Mouse (Mus musculus): ENCODE data around the gene Olfr1356. TPM values are rescaled to one million over a fixed set of nuclear protein-coding genes. Genes with fewer than 3 reads are reported as not detected.
"Not testable (repeated sequence)": the region's sequence is repeated elsewhere in the genome, so short reads cannot be mapped to it uniquely, and the experiment has no call there.

Olfr1356 gene
- not detected for total RNA-seq (2021)
- long read RNA-seq, experiment 1 = 0 reads
- long read RNA-seq, experiment 2 = 0 reads

DNA sequence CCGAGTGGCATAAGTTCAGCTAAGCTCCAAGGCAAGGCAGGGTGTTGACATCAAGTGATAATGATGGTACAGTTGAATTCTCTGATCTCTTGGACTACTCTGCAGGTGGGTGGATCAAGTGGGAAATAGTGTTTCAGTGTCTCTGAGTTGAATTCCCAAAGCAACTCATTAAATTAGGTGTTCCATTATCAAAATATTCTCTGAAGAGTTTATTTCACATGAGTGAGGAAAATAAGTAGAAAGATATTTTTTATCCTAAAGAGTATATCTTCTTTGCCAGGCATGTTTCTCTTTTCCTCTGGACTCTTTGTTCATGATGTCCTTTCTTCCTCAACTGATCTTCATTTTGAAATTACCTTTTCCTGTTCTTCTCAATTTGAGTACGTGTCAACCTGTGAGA lies at the start of gene Olfr1356:
Olfr1356 (minus strand) TSS at position 101 of the 400 bp plus-strand sequence.
- no peak for DNase-seq

DNA sequence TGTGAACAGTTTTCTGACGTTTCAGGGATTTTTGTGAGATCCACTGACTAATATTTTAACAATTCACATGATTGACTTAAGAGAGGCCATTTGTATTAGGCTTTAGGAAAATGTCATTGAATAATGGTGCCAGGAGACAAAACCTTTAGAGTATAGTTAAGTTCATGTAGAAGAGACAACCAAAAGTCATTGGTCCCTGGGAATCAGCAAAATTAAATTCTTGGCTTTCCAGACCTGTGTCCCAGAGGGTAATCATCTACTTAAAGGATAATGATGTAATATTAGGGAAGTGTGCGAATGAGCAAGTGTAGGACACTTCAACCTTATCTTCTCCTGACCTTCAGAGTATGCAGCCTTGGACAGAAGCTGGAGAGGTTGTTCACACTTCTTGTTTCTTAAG lies 23.3 kb upstream of the Olfr1356 start, which contains the start of gene Olfr1355:
Olfr1355 (plus strand) TSS at position 301 of the 400 bp plus-strand sequence.
- DNase-seq = no peak

DNA sequence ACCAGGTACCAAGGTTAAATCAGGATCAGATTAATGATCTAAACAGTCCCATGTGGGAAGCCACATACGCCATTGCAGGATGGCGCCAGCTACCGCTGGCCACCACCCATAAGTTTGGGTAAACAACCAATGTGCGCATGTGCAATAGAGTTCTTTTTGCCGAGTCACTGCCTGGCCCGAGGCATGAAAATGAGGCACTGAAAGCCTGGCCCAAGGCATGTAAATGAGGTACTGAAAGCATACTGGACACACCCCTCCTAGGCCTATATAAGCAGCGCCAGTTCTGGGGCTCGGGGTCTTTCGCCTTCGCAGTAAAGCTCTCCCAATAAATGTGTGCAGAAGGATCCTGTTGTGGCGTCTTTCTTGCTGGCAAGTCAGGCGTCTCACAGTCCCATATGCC lies 11.5 kb downstream of the Olfr1356 start:
- not testable (repeated sequence) for DNase-seq

DNA sequence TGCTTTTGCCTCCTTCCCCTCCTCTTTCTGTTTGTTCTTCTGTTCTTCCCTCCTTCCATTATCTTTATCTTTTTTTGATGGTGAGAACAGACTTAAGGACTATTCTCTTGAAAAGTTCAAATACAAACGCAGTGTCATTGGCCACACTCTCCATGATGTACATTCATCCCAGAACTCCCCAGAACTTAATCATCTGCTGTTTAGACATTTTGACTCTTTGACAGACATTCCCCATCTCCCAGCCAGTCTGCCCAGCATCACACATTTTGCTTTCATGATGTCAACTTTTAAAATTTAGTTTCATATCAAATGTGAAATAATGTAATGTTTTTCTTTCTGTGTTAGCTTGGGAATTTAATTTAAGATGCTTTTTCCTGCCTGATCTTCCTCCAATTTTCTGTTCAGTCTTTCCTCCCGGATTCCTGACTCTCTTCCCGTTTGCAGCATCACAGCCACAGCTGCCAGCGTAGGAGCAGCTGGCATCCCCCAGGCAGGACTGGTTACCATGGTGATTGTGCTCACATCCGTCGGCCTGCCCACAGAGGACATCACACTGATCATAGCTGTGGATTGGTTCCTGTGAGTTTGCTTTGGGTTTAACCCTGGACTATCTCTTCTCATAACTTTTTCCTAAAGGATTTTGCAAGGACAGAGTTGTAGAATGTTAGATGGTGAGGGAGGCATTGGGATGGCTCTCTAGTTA lies 39.5 kb downstream of the Olfr1356 start:
- DNase-seq = no peak

- no peak for DNase-seq
Measured at GRCm38 (mm10) chr10:78801449-78801848, 50.5 kb downstream of the Olfr1356 start.

Other genes starting within 250 kb of the Olfr1356 start
- gene Olfr1357, start 234.1 kb downstream of the Olfr1356 start, total RNA-seq (2021) = not detected
- gene Casp14, start 133.9 kb downstream of the Olfr1356 start, total RNA-seq (2021) = not detected
- gene Ccdc105, start 99.1 kb downstream of the Olfr1356 start, total RNA-seq (2021) = not detected
- gene Slc1a6, start 71.7 kb downstream of the Olfr1356 start, total RNA-seq (2021) = under 1 TPM in 1 of 2 experiments, not detected in 1; 0.14 TPM
- gene Olfr1355, start 23.4 kb upstream of the Olfr1356 start, total RNA-seq (2021) = not detected
- gene Olfr1354, start 61.0 kb upstream of the Olfr1356 start, total RNA-seq (2021) = not detected
- not detected for gene Olfr8, start 98.5 kb upstream of the Olfr1356 start, total RNA-seq (2021)
- not detected for gene Olfr1353, start 111.1 kb upstream of the Olfr1356 start, total RNA-seq (2021)
- not detected for gene Olfr1352, start 128.9 kb upstream of the Olfr1356 start, total RNA-seq (2021)
- gene Olfr1351, start 160.3 kb upstream of the Olfr1356 start, total RNA-seq (2021) = not detected
- not detected for gene Olfr57, start 176.6 kb upstream of the Olfr1356 start, total RNA-seq (2021)
- gene 2610008E11Rik, start 245.4 kb upstream of the Olfr1356 start, total RNA-seq (2021) = 10 to 100 TPM; 11.6 to 16.0 TPM